Mouse (Mus musculus): ENCODE results near the gene Gnat2.

The Gnat2 gene

DNA sequence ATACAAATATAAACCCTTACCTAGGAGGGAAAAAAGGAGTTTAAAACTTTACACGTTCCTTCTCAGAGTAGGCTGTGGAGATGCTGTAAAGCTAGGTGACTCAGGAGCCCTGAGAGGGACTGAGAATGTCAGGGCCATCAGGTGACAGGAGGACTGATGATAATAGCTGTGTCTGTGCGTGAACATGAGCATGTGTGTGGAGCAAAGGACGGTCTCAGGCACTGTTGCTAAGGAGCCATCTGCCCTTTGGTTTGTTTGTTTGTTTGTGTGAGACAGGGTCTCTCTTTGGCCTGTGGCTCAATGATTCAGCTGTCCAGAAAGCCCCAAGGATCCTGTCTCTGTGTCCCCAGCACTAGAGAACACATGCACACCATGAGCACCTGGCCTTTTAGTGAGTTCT, 28.5 kb downstream of the Gnat2 start:
- DNase-seq = no peak

DNA sequence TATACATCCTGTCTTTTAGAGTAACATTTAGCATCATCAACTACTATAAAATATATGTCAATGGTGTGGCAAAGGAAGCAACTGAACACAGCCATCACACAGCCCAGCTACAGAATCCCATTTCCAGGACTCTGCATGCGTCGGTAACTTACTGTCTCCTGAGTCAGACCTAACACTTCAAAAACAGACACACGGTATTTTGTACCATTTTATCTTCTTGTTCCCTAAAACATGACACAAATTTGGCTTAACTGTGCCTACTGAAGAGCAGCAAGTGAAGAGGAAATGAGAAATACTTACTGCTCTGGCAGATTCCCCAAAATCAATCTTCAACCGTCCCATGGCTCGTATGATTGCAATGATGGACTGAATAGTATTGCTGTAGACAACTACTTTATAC, 30.7 kb downstream of the Gnat2 start:
- no peak for DNase-seq

DNA sequence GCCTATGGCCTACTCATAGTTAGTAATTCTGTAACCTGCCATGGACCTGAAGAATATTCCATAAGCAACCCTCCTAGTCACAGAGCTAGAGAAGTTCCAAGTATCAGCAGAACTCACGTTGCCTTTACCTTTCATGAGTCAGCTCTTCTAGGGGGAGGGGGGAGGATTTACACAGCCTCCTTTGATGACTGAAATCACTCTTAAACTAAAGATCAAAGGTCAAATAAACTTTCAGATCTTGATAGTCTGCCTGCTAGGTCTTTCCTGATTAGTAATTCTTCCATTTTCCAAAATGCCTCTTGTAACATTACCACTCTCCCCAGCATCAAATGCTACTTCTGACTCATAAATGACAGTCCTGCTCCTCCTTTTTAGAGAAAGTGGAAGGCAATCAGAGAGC, 31.5 kb downstream of the Gnat2 start:
- no peak for DNase-seq

- DNase-seq = no peak
Observed at GRCm38 (mm10) chr3:108126327-108126726, 33.7 kb downstream of the Gnat2 start.

GRCm38 (mm10) chr3:108128520-108128919, 35.9 kb downstream of the Gnat2 start:
- DNase-seq = no peak

DNA sequence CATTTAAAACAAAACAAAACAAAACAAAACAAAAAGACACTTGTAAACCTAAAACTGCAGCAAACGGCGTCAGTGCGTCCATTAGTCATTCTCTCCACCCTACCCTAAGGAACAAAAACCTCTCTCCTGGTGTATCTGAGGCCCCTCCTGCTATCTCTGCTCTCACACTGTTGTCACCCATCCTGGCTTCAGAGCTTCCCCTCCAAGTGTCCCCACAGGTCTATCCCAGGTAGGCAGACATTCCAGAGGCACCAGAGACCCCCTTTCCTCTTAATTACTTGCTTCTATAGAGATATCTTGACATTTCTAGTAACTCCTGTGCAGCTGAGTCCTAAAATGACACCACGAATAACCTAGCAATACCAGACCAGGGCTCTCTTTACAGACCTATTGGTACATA, 36.8 kb downstream of the Gnat2 start:
- DNase-seq = no peak

DNA sequence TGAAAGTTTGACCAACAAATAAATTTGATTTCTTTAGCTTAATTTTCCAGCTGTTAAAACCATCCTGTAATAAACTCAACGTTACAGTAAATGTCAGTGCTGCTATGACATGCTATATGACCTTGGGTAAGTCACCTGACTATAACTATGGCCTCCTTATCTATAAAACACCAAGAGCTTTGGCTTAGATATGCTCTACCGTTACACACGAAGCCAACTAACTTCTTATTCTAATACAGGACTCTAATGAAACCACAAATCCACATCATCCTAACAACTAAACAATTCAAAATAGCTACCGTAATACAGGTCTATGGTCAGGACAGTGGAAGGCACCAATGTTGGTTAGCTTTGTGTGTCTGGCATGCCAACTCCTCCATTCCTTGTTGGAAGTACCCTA, 37.2 kb downstream of the Gnat2 start:
- DNase-seq = no peak

DNA sequence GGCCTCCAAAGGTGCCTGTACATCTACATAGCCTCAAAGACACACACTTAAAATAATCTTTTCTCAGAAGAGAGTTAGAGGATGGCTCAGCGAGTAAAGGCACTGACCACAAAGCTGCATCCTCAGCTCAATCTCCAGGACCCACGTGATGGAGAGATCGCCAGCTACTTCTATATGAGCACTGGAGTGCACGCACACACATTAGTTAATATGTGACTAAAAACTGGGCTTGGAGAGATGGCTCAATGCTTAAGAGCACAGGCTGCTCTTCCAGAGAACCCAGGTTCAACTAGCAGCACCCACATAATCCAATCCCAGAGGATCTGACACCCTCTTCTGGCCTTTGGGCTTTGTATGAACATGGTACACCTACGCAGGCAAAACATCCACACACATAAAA, 38.6 kb downstream of the Gnat2 start:
- no peak for DNase-seq

GRCm38 (mm10) chr3:108131821-108132220, 39.2 kb downstream of the Gnat2 start:
- DNase-seq = no peak

- no peak for DNase-seq
Observed at GRCm38 (mm10) chr3:108132484-108132883, 39.9 kb downstream of the Gnat2 start.

DNA sequence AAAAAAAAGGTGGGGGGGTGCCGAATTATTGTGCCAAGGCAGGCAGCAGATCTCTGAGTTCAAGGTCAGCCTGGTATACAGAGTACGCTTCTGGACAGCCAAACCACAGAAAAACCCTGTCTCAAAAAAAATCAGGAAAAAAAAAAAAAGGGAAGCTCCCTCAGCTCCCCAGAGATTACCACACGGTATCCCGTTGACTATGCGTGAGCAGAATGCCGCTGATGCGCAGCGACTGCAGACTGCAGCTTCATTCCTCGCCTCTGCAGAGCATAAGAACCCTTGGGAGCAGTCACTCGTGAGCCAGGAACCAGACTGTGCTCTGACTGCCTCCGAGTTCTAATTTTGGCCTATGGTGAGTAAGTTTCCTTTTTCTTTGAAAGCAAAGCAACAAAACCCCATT, 42.1 kb downstream of the Gnat2 start:
- peak in 1 of 2 experiments; percentile 9 for DNase-seq

- DNase-seq = no peak
Observed at GRCm38 (mm10) chr3:108139113-108139512, 46.5 kb downstream of the Gnat2 start.

DNA sequence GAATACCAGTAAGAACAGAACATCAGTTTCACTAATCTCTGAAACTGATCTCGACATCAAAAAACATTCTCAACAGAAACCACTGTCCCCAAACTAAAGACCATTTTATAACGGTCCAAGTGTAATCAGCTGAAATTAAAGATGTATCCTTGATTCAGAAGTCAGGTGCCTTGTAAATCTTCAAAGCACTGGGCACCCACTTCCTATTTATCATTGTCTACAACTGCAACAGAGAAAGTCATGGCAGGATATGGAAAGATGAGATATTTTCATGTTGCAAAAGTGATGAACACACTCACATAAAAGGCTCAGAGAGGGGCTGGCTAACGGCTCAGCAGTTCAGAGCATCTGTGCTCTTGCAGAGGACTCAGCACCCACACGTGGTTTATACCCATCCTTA, 48.2 kb downstream of the Gnat2 start:
- no peak for DNase-seq

DNA sequence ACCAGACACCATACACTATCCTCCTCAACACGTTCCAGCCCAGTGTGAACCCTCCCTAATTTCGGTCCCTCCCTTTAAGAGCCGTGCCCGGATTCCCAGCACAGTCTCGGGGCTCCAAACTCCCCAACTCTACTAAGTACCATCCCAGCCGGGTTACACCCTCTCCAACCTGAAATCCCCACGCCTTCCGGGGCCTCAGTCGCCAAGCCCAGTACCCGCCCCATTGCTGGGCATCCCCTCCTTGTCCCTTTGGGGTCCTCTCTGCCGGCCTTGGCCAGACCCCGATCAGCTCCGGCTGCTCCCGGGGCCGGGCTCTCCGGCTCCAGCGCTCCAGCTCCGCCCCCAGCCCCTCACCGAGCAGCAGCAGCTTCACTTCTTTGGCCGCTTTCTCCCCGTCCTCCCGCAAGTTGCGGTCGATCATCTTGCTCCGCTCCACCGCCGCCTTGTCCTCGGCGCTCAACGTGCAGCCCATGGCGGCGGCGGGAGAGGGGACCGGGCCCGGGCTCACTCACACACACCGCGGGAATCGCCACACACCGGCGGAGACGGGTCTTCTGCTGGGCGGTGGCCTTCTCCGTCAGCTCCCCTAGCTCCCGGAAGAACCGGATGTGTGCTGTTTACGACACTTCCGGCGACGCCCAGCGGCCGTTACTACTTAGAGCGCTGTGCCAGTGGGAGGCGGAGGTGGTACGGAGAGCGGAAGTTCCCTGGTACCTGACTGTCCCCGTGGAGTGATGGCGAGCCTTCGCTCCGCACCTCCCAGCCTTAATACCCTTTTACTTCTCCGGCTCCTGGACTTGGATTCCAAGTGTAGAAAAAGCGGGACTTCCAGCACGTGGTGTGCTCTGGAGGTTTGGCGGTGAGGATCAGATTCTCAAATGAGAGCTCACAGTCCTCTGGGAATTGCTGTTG, 53.2 kb downstream of the Gnat2 start, which contains the start of gene Gnai3:
Gnai3 (minus strand) TSS at position 613 of the 912 bp plus-strand sequence.
- peak; percentile 90 to 93 for DNase-seq

DNA sequence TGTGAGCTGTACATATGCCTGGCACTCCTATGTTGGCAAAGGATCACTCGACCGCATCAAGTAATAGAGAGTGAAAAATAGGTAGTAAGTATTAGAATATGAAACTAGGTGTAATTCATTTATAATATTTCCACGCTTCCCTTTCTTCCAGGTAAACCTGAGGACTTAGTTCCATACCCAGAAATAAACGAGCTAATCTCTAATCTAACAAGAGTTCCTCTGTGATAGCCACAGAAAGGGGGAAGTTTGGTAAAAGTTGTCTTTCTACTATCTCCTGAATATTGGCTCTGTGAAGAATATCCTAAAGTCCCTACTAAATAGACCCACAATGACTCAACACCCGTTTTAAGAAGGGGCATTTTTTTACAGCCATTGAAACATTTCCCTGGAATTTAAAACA, 54.1 kb downstream of the Gnat2 start:
- DNase-seq = no peak

DNA sequence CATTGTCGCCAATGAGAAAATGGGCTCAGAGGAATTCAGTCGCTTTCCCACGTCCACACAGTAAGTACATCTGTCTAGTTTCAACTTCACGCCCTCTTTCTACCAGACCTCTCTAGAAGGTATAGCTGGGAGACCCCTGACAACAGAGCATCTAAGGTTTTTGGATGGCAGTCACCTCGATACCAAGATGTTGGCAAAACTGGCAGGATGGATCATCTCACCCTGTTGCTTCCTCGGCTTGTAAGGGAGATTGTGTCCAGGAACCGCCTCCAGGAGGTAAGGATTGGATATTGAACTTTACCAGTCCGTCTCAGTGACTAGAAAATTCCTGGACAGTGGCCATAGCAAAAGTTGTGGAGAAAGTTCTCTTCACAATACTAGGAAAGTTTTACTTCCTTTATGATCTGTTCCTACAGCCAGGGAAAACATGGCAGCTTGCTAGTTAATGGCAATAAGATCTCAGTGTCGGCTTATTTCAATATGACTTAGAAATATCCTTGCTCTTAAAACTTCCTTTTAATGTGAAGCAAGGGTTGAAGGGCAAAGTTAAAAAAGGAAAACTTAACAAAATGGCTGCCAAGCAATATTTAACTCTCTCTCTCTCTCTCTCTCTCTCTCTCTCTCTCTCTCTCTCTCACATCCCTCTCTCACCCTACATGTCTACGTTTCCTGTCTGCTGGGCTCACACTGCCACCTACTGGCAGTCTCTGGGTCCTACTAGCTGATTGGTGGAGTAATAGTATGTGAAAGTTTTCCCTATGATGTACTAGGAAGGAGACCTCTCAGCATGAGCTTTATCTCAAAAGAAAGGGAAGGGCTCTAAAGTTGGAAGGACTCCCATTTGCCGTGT, 55.0 kb downstream of the Gnat2 start:
- peak; percentile 84 to 88 for DNase-seq

Data from cerebellum, adult 18-20 months (tissue).